Mouse (Mus musculus): ENCODE data around the gene Donson.
"Not testable (repeated sequence)": the region's sequence is repeated elsewhere in the genome, so short reads cannot be mapped to it uniquely, and the experiment has no call there.

Donson gene

DNA sequence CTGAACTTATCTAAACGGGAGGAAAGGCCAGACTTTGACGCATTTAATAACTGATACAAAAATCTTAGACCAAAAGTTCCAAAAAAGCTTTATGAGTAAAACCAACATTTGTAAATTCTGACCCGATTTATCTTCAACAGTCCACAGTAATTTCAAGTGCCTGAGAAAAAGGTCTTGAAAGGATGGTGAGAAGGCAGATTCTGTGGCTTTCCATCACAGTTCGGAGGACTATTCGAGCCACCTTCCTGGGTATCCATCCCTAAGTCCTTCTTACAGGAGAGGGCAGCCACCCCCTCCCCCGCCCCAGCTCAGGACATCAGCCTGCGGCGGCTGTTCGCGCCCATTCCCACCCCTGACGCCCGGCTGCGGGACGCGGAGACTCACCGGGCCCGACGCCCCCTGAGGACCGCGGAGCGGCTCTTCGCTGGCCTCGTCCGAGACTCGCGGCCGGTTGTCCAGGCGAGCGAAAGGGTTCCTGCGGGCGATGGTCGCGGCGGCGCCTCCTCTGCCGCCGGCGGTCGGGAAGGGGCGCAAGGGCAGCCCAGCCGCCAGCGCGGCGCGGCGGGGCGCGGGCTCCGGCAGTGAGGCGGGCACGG, 449 bp downstream of the Donson start:
- no peak for DNase-seq

DNA sequence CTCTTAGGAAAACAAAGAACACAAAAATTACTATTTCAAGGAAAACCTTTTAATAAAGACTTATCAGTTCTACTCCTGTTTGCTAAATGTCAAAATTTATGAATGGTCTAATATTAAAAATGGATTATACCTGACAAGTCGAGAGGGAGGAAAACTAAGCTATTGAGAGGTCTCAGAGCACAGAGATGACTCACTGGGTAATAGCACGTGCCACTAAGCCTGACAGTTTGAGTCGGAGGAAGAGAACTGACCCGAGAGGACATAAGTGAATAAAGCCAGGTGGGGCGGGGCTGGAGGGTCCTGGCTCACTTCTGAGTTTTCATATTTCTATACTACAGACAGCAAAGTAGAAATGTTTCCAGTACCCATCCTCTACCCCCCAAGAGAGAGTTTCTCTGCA, 2.2 kb downstream of the Donson start:
- no peak for DNase-seq

DNA sequence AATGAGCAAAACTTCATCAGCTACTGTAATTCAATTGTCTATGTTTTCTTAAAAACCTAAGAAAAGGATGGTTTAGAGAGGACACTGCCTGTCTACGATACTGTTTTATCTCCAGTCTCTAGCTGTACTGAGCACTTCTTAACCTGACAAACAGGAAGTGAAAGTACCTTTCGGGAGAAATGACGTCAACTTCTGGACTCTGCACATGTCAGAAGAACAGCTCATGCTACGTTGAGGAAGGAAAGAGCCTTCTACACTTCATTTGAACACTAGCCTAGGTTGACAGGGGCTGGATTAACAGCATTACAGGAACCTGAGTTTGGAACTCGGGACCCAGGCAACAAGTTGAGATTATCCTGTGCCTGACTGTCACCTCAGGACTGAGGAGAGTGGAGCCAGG, 3.0 kb downstream of the Donson start:
- no peak for DNase-seq

DNA sequence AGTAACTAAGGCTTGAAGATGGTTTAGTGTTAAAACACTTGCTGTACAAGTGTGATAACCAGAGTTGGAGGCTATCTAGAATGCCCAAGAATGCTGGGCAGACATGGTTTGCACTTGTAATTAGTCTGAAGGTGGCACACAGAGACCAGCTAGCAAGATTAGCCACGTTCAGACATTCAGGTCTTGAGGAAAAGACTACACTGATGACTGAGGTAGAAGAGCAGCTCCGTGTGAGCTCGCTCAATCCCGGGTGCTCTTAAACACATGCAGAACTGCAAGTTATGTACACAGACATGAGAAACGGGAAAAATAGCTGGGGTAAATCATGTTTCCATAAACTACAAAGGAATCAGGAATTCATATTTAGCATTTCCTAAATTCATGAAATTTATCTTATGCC, 7.9 kb downstream of the Donson start:
- DNase-seq, result no peak

DNA sequence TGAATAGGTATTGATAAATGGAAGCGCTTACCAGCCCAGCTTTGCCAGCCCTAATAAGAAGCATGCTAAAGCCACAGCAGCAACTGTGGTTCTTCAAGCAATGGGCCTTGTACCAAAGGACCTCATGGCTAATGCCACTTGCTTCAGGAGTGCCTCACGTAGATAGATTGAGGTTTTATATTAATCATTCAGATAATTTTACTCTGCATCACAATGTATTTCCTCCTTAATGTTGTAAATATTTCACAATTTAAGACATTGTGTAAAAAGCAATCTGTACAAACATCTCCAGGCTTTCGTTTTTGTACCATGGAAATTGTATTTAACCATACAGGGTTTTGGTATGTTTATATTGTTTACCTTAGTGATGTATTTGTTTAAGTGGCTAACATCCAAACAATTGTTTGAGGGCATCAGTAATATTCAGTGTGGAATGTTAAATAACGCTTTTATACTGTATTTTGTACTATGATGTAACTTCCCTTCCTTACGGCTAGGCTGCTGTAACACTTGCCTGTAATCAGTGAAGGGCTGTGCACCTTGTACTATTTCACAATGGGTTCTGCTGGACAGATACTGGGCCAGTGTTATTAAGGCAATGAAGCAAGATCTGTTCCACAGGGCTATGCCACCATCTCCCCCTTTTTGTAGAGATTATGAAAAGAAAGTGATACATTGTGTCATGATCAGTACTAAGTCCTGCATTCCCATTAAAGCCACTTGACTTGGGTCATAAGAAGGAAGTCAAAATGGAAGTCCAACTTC, 10.2 kb downstream of the Donson start:
- no peak for DNase-seq

DNA sequence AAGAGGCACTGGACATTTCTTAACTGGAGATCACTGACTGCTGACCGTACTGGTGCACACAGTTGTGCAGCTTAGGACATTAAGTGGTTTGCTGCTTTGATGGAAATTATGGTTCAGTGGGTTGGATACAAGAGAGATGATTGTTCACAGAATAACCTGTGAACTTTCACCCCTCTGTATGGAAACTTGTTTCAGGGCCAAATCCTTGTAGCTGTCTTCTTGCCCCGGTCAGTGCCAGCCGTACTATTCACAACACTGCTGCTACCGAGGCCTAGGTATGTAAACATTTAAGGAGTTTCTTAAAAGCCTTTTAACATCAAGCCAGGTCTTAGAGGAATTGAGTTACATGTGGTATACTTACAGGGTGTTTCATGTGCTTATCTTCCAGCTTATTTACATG, 14.1 kb downstream of the Donson start:
- no peak for DNase-seq

DNA sequence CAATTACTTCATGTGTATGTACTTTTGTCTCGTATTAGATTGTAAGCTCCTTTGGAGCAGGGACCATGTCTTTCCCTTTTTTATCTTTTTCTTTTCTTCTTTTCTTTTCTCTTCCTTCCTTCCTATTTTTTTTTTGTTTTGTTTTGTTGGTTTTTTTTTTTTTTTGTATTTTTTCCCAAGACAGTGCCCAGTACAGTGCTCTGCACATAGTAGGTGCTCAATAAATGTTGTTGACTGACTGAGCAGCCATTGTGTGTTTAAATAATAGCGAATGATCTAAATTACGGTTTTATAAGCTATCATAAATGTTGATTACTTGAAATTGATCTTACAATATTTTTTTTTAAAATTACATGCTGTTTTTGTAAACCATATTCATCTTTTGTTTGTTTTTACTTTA, 24.8 kb downstream of the Donson start:
- no peak for DNase-seq

DNA sequence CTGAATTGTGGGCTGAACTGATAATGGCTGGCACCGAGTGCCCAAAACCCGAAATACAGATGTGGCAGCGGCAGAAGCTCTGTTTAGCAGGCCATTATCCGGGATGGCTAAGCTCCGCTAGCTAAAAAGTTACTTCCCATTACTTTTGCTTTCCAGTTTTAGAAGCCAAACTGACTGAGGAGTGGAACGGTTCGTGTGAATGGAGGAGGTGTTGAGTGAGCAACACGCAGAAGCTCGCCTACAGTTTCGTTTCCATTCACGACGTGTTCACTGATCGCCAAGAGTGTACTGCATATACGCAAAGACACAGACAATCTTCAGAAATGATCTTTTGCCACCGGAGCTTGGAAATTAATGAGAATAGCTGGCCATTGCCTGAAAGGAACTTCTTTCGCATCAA, 26.2 kb downstream of the Donson start:
- no peak for DNase-seq

DNA sequence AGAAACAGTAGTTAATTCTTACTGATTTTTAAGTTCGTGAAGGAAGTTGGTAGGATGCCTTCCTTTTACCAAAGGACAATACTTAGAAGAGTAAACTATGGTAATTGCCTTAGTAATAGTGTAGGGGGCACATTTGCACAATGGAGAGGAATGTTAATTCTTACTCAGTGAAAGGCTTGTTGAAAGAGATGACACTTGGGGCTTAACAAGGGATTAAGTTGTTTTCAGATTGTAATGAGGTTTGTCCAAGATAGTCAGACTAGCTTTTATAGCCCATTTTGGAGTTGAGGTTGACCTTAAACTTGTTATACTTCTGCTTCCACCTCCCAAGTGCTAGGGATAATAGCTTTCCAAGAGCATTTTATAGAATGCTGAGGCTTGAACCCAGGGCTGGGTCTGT, 27.2 kb downstream of the Donson start:
- DNase-seq, result no peak

DNA sequence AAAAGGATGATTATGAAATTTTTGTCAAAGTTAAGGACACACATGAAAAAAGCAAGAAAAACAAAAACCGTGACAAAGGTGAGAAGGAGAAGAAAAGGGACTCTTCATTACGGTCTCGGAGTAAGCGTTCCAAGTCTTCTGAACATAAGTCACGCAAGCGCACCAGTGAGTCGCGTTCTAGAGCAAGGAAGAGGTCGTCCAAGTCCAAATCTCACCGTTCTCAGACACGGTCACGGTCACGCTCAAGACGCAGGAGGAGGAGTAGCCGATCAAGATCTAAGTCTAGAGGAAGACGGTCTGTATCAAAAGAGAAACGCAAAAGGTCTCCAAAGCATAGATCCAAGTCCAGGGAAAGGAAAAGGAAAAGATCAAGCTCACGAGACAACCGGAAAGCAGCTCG, 28.8 kb downstream of the Donson start:
- DNase-seq, result no peak

DNA sequence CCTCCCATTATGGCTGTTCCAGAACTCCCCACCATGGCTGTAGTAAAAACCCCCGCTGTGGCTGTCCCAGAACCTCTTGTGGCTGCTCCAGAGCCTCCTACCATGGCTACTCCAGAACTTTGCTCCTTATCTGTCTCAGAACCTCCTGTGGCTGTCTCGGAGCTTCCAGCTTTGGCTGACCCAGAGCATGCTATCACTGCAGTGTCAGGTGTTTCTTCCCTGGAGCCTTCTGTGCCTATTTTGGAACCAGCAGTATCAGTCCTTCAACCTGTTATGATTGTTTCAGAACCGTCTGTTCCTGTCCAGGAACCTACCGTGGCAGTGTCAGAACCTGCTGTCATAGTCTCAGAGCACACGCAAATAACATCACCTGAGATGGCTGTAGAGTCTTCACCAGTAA, 30.1 kb downstream of the Donson start:
- DNase-seq, result no peak

DNA sequence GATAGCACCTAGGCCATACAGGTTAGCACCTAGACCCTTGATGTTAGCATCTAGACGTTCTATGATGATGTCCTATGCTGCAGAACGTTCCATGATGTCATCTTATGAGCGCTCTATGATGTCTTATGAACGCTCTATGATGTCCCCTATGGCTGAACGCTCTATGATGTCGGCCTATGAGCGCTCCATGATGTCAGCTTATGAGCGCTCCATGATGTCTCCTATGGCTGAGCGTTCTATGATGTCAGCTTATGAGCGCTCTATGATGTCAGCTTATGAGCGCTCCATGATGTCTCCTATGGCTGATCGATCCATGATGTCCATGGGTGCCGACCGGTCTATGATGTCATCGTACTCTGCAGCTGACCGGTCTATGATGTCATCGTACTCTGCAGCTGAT, 31.3 kb downstream of the Donson start:
- DNase-seq, result no peak

DNA sequence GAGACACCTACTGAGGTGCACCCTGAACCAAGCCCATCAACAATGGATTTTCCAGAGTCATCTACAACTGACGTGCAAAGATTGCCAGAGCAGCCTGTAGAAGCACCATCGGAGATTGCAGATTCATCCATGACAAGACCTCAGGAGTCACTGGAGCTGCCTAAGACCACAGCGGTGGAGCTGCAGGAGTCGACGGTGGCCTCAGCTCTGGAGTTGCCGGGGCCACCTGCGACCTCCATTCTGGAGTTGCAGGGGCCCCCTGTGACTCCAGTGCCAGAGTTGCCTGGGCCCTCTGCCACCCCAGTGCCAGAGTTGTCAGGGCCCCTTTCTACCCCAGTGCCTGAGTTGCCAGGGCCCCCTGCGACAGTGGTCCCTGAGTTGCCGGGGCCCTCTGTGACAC, 33.3 kb downstream of the Donson start:
- DNase-seq, result no peak

DNA sequence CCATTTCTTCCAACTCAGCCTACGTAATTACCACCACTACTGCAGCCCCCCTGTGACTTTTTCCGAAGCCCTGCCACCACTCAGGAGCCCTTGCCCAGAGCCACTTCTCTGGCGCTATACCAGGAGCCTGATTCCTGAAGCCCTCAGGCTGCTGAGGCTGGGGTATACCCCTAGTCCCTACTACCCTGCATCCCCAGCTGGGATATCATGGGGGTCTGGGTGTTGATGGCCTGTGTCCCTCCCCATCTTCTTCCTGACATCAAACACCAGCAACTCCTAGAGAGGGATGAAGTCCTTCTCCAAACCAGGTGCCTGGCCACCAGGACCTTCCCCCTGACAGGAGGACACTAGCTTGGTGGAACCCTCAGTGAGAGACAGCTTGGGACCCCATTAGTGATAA, 36.4 kb downstream of the Donson start:
- no peak for DNase-seq

DNA sequence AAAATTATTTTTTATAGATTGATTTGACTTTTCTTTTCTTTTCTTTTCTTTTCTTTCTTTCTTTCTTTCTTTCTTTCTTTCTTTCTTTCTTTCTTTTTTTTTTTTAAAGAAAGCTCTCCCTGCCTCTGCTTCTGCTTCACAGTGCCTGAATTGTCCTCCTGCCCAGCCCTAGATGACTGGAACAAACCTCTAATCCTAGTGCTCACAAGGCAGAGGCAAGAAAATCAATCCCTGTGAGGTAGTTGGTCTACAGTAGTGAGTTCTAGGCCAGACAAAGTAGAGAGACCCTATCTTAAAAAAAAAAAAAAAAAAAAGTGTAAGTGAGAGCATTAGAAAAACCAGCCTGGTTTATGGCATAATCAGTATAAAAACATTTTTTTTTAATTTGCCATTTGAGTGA, 38.8 kb downstream of the Donson start:
- no peak for DNase-seq

DNA sequence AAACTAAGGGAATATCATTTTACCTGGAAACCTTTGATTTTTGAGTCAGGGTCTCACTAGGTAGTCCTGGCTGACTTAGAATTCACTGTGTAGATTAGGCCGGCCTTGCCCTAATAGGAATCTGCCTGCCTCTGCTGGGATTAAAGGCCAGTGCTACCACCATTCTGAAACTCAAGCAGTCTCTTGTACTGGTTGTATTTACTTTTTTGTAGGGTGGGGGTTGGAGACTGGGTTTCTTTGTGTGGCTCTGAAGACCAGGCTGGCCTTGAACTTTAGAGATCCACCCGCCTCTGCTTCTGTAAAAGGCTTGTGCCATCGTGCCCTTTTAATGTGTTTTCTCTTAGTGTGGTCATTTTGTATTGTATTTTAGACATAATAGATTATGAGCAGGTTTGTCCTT, 39.3 kb downstream of the Donson start:
- DNase-seq, result no peak

DNA sequence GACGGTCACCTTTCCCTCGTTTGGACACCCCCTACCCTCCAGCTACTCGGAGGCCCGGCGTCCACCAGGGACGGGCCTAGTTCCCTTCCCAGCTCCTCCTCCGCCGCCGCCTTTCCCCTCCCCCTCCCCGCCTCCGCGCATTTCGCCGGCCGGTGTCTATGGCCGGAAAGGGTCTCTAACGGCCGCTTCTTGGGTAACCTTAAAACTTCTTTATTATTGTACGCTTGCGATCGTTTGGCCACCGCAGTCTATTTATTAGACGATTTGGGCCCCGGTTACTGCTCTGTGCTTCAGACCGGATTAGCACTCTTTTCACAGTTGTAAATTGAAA, 40.4 kb downstream of the Donson start:
- peak; percentile 82 to 88 for DNase-seq

DNA sequence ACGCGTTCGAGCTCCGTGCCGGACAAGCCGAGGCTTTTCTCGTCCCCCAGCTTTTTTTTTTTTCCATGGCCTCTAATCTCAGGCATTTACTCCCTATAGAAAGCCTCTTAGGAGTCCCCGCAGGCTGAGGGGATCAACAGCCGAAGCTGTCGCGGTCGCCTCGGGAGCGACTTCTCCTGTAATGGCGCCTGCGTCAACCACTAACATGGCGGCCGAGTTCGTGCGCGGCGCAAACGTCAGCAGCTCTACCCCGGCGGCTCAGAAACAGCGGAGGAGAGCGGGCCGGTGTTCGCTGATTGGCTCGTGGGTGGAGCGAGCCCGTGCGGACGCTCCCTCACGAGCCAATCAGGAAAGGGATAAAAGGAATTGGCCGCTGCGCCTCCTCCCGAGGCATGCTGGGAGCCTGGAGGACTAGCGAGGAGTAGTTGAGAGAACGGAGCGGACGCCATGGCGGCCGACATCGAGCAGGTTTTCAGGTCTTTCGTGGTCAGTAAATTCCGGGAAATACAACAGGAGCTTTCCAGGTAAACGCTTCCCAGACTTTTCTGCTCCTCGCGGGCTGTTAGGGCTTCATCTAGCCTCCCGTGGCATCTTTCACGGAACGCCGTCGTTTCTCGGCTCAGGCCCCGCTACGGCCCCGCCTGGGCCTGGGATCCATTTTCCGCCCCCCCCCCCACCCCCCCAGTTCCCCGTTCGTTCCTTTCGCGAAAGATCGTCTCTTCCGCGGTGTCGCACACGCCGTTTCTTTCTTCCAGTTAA, 40.9 kb downstream of the Donson start, which contains the start of gene Son:
Gene Son (plus strand): TSS at position 46 of the 759 bp plus-strand sequence.
- DNase-seq, result peak; percentile 96 to 97

DNA sequence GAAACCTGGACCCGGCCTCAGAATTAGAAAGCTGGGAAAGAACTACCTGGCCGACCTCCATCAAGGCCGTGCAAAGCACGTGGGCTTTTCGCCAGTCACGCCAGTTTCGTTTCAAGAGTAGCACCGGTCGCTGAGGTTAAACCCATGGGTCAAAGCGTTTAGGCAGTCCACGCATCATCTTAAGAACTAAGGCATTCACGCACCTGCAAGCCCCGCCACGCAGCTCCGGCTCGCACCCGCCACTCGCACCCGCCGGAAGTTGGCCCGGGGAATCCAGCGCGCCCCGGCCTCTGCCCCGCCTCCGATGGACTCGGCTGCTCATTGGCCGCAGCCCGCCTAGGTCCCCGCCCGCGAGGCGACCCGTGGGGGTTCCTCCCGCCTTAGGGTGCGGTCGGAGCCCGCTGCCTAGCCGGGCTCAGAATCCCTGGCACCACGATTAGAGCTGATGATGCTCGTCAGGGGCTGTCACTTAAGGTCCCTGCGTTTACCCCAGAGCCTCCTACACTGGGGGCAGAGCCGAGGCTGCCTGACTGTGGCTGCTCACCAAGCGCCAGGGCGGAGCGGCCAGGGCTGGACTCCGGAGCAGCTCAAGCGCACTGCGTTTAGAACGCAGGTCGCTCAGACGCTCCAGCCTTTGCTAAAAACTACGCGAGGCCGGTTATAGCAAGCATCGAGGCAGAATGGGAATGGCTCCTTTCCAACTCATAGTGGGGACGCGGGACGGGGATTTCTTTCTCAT, 41.7 kb downstream of the Donson start, which contains the start of gene Gart:
Gene Gart (minus strand): TSS at position 272 of the 739 bp plus-strand sequence.
- DNase-seq, result peak; percentile 95 to 97

DNA sequence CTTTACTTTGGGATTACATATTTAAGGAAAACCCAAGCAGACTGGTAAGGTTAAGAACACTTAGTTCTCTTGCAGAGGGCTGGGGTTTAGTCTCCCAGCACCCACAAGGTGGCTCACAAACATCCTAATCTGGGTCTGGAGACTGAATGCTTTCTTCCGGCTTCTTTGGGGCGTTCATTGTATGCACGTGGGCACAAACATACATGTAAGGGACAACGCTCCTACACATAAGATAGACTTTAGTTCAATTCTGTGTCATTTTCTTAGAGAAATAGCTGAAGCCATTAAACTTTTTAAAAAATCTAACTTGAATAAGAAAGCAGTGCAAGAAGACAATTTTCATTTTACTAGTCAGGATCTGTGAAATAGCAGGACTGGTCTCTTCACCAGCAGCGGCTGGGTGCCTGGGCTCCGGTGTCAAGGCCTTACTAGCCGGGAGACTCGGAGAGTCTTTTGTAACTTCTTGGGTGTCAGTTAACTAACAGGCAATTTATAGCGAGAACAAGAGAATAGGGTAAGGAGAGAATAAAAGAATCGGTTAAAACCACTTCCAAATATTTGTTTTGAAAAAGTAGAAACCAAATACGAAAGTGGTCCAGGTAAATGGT, 42.5 kb downstream of the Donson start:
- DNase-seq, result no peak

DNA sequence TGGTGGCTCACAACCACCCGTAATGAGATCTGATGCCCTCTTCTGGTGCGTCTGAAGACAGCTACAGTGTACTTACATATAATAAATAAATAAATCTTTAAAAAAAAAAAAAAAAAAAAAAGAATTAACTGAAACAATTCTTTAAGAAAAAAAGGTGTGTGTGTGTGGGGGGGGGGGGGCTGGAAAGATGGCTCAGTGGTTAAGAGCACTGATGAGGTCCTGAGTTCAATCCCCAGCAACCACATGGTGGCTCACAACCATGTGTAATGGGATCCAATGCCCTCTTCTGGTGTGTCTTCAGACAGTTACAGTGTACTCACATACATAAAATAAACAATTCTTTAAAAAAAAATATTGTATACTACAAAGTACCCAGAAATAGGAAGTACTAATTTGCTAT, 43.1 kb downstream of the Donson start:
- DNase-seq, result not testable (repeated sequence)

DNA sequence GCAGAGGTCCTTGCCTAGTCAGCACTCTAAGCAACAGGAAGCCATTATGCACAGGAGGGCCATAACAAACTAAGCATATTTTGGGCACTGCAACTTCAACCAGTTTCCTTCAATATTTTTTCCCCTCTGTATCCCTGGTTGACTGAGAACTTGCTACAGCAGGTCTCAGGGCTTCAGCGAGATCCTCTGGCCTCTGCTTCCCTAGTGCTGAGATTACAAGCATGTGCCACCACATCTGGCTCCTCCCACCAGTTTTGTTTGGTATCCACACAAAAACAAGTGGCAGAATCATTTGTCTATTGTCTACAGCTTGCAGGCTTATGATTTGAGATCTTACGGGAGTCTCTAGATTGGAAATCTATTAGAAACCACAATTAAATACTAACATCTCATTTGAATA, 43.7 kb downstream of the Donson start:
- no peak for DNase-seq

DNA sequence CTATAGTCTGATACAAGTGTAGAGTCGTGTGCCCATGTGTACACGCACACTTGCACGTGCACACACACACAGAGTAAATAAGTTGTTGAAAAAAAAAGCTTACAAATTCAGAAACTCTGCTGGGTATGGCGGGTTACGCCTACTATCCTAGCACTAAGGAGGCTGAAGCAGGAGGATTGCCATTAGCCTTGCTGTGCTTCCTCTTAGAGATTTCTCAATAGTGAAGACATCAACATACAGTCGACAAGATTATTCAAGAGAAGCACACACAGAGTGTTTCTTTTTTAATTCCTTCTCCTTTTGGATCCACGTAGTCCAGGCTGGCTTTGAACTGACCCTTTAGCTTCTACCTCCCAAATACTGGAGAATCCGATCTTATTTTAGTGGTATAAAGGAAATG, 48.4 kb downstream of the Donson start:
- no peak for DNase-seq

Measured in cerebellum, postnatal 25 days (tissue).